Mouse (Mus musculus) neural tube, embryonic 12.5 days (tissue): Measurements from ENCODE around the gene Gm49396. TPM values are rescaled to one million over a fixed set of nuclear protein-coding genes. Genes with fewer than 3 reads are reported as not detected.

Experiments used
- ATAC-seq: fragments of 200-750 bp; cut with Nextera tagmentation; 2 replicates; pipeline ENCODE4 v1.8.0; 2017; ENCODE audit warnings: low read depth, mild to moderate bottlenecking, moderate TSS enrichment, moderate library complexity; ENCODE audit not compliant: low FRiP score
- H3K27ac ChIP-seq: fragments of 300-500 bp; sonication (generic); 2 replicates; pipeline ENCODE4 v1.5.1; 2016
- H3K27me3 ChIP-seq: fragments of 300-500 bp; sonication (generic); replicated peaks from 2 replicates; pipeline ENCODE4 v1.6.1; 2016; ENCODE audit warnings: mild to moderate bottlenecking
- H3K36me3 ChIP-seq: fragments of 300-500 bp; sonication (generic); 2 replicates; pipeline ENCODE4 v1.6.1; 2016; ENCODE audit warnings: mild to moderate bottlenecking
- H3K4me1 ChIP-seq: fragments of 300-500 bp; sonication (generic); 2 replicates; pipeline ENCODE4 v1.6.1; 2016
- H3K4me2 ChIP-seq: fragments of 300-500 bp; sonication (generic); replicated peaks from 2 replicates; pipeline ENCODE4 v1.6.1; 2016; ENCODE audit warnings: mild to moderate bottlenecking
- H3K4me3 ChIP-seq: fragments of 300-500 bp; sonication (generic); 2 replicates; pipeline ENCODE4 v1.5.1; 2016
- H3K9ac ChIP-seq: fragments of 300-500 bp; sonication (generic); 2 replicates; pipeline ENCODE4 v1.6.1; 2016; ENCODE audit warnings: mild to moderate bottlenecking
- H3K9me3 ChIP-seq: fragments of 300-500 bp; sonication (generic); 2 replicates; pipeline ENCODE4 v1.6.1; 2016; ENCODE audit warnings: mild to moderate bottlenecking
- whole genome bisulfite sequencing: fragments of 180-500 bp; shearing (Covaris S2); methylation state at CpG from one replicate; pipeline ENCODE4 v1.1.7; 2016; 5-methylcytosine and 5-hydroxymethylcytosine counted together
- polyA plus RNA-seq: library from polyadenylated mRNA; unstranded; fragments of >200 nt; fragmentation: Nextera tagmentation; extraction: Ambion mirVana; gene quantifications from 2 replicates; pipeline ENCODE4 v1.2.1, GENCODE M21; 2016

Gene Gm49396
- 16.2 and 17.1 TPM in 2 replicates for polyA plus RNA-seq

DNA sequence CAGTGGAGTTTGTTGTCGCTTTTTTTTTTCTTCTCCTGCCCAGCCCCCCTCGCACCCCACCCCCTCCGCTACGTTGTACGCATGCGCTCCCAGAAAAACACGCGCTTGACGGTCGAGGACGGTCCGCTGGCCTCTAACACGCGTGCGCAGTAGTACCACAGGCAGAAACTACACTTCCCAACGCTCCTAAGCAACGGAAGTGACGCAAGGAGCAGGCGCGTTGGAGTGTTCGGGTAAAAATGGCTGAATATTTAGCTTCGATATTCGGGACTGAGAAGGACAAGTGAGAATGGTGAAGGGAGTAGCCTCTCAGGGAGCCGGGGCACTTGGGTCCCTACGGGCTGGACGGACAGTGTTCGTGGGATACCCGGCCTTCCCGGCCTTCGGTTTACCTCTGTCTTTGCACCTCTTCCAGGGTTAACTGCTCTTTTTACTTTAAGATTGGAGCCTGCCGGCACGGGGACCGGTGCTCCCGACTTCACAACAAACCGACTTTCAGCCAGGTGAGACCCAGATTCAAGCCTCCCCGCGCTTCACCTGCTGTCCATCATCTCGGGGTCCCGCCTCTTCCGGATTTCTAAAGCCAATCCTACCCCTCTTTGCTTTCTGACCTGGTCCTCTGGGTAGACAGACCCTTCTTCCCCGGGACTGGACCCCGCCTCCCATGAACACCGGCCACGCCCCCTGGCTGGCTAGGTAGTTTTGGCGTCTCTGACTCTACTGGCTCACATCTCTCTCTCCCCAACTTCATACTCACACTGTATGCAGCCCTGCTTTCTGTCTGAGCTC is at the start of gene Gm49396, which contains the start of the genes U2af1l4 and Psenen:
Gene Gm49396, plus strand, starts transcription at position 228 of the 789 bp plus-strand sequence.
Gene U2af1l4, plus strand, starts transcription at position 185 of the 789 bp plus-strand sequence.
Gene Psenen, minus strand, starts transcription at position 511 of the 789 bp plus-strand sequence.
- no peaks in the 10 kb centered on the region for H3K9me3 ChIP-seq
- H3K9ac ChIP-seq: peak within 1 kb of the TSS; percentile 70
- WGBS: under 1% methylated on average over 45 of the region's 45 CpGs
- peak within 1 kb of the TSS; percentile 81 for H3K4me2 ChIP-seq
- peak within 1 kb of the TSS; percentile 74 for H3K4me3 ChIP-seq
- no peaks in the 10 kb centered on the region for H3K27me3 ChIP-seq
- peak within 1 kb of the TSS; percentile 75 for H3K27ac ChIP-seq
- H3K4me1 ChIP-seq: peaks cover 24% of the 10 kb centered on the region
- H3K36me3 ChIP-seq: peaks cover 29% of the 10 kb centered on the region
- ATAC-seq: peak; percentile 86

DNA sequence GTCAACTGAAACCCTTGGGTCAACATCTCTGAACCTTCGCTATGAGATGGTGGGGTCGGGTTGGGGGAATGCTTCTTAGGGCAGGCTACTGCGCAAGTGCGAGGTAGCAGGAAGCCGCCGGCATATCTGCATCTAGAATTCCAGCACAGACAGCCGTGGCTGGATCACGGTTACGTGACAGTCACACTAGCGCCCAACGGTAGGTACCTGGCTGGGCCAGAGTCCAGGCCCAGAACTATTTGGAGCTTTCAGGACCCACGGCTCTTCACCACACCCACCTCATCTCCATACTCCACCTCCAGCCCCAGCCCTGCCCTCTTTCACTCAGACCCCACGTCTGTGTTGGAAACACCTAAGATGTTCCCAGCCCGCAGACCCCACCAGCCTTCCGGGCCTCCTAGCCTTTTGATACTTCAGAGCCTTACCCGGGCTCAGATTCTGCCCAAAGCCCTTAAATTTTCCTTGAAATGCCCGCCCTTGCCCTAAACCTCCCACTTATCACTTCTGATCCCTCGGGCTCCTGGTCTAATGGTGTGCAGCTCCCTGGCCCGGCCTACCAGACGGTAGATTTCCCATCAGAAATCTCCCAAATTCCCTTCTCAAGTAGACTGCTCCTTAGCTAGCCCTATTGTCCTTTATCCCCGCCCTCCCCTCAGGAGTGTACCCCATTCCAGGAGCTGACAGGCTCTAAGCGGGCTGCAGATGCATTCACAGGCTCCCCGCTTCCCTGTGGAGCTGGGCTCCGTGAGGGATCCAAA is 48.0 kb upstream of the Gm49396 start:
- no peaks in the 10 kb centered on the region for H3K4me1 ChIP-seq
- no peak overlapping the region for H3K4me2 ChIP-seq
- peaks cover 5% of the 10 kb centered on the region; the same call in 1 of the 2 replicates for H3K27me3 ChIP-seq
- ATAC-seq: no peak
- no peak overlapping the region for H3K4me3 ChIP-seq
- WGBS: 62% methylated on average over 24 of the region's 24 CpGs
- no peak overlapping the region for H3K27ac ChIP-seq
- H3K9ac ChIP-seq: no peak overlapping the region
- H3K36me3 ChIP-seq: no peaks in the 10 kb centered on the region
- H3K9me3 ChIP-seq: no peaks in the 10 kb centered on the region

DNA sequence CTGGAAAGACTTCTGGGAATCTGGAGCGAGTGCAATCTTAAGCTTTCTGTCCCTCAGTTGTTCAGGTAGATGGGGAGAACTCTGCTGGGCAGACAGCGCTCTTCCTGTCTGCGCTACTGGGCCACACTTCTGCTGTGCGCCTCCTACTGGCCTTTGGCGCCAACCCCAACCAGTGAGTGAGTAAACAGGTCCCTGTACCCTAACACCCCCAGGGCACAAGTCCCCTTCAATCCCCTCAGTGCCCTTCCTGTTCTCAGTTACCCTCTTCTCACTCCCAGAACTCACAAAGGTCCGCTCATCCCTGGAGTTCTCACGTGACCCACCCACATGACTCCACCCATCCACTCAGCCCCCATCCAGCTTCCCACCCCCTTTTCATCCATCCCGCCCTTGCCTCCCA is 44.8 kb upstream of the Gm49396 start:
- no peak overlapping the region for H3K27ac ChIP-seq
- no peaks in the 10 kb centered on the region for H3K4me1 ChIP-seq
- peaks cover 13% of the 10 kb centered on the region for H3K36me3 ChIP-seq
- ATAC-seq: no peak
- no peak overlapping the region for H3K4me3 ChIP-seq
- H3K27me3 ChIP-seq: peaks cover 5% of the 10 kb centered on the region; the same call in 1 of the 2 replicates
- H3K9ac ChIP-seq: no peak overlapping the region
- no peak overlapping the region for H3K4me2 ChIP-seq
- no peaks in the 10 kb centered on the region for H3K9me3 ChIP-seq
- WGBS: 47% methylated on average over 8 of the region's 8 CpGs

DNA sequence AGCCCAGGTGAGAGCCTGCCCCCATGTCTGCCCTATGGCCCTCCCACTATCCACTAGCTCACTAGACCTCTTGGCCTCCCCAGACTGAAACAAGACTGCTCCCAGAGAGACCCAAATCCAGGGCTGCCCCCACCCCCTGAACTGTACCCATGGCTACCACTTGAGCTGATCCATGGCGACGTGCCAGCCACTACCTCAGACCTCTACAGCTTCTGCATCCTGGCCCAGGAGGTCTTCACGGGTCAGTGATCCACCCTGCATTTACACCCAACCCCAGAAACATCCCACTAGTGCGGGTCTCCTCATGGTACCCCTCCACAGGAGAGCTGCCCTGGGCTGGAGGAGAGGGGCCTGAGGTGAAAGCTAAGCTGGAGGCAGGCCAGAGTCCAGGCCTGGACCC is 42.7 kb upstream of the Gm49396 start:
- no peak overlapping the region for H3K4me3 ChIP-seq
- H3K36me3 ChIP-seq: peaks cover 33% of the 10 kb centered on the region
- H3K4me1 ChIP-seq: peaks cover 5% of the 10 kb centered on the region; the same call in 1 of the 2 replicates
- H3K9me3 ChIP-seq: no peaks in the 10 kb centered on the region
- WGBS: 72% methylated on average over 4 of the region's 4 CpGs
- no peak overlapping the region for H3K9ac ChIP-seq
- no peak overlapping the region for H3K27ac ChIP-seq
- ATAC-seq: no peak
- H3K27me3 ChIP-seq: peaks cover 4% of the 10 kb centered on the region; the same call in 1 of the 2 replicates
- H3K4me2 ChIP-seq: no peak overlapping the region

DNA sequence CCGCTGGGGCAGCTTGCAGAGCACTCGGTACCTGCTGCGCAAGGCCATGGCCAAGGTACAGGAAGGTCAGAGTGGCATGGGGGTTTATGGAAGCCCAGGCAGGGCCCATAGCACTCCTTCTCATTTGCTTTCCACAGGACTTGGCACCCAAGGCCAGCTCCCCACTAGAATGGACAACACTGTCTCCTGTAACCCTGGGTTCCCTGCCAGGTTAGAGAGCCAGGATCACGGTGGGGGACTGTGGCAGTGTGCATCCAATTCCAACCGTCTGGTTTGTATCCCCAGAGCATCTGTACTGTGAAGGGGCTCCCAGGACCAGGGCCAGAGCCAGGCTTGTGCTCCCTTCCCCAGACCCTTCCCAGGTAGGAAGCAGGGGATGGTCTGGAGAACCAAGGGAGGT is 42.3 kb upstream of the Gm49396 start:
- Histone ChIP-seq H3K9me3 (no peaks in the 10 kb centered on the region), H3K27me3 (no peaks in the 10 kb centered on the region), H3K36me3 (peaks cover 38% of the 10 kb centered on the region), H3K4me1 (peaks cover 5% of the 10 kb centered on the region; the same call in 1 of the 2 replicates), H3K4me2 (no peak overlapping the region), H3K4me3 (no peak overlapping the region), H3K9ac (no peak overlapping the region), H3K27ac (0 out of 2 replicates have a peak overlapping the region, but pooled peaks have one; percentile 27)
- 81% methylated on average over 5 of the region's 5 CpGs for WGBS
- no peak for ATAC-seq

DNA sequence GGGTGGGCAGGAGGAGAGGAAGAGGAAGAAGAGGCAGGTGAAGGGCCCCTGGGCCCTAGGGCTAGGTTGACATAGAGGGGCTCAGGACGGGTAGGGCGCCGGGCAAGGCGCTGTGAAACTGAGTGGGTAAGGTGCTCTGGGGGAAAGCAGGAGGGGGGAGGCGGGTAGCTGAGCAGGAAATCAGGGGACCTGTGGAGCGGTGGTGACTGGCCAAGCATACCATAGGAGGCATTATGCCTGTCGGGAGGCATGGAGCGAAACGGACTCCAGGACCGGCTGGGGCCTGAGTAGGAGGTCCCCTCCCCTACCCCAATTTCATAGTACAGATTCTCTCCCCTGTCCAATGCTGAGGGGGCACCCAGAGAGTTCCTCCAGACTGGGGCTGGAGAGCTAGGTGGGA is 40.3 kb upstream of the Gm49396 start:
- peaks cover 14% of the 10 kb centered on the region for H3K4me1 ChIP-seq
- peaks cover 58% of the 10 kb centered on the region for H3K36me3 ChIP-seq
- ATAC-seq: no peak
- no peaks in the 10 kb centered on the region for H3K27me3 ChIP-seq
- no peak overlapping the region for H3K4me3 ChIP-seq
- 77% methylated on average over 10 of the region's 10 CpGs for WGBS
- H3K27ac ChIP-seq: no peak overlapping the region
- no peaks in the 10 kb centered on the region for H3K9me3 ChIP-seq
- H3K9ac ChIP-seq: no peak overlapping the region
- no peak overlapping the region for H3K4me2 ChIP-seq

DNA sequence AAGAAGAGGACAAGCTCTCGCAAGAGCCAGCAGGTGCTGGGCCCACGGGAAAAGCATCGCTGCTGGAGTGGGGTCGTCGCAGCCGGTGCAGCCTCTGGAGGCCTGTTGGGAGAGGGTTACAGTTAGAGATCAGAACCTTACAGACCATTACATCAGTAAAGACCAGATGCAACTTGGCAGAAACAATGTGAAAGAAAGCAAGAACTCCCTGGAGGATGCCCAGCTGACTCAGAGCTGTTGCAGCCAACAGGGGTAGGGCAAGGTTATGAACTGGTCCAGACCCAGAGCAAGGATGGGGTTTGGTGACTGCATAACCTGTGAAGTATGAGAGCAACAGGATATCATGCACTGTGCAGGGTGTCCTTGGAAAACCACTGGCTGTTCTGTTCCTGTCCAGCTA is 38.7 kb upstream of the Gm49396 start:
- Histone ChIP-seq H3K36me3 (peaks cover 74% of the 10 kb centered on the region), H3K27ac (no peak overlapping the region), H3K4me1 (peaks cover 14% of the 10 kb centered on the region), H3K4me3 (no peak overlapping the region), H3K27me3 (no peaks in the 10 kb centered on the region), H3K4me2 (no peak overlapping the region), H3K9me3 (no peaks in the 10 kb centered on the region), H3K9ac (no peak overlapping the region)
- ATAC-seq: no peak
- 84% methylated on average over 6 of the region's 6 CpGs for WGBS

DNA sequence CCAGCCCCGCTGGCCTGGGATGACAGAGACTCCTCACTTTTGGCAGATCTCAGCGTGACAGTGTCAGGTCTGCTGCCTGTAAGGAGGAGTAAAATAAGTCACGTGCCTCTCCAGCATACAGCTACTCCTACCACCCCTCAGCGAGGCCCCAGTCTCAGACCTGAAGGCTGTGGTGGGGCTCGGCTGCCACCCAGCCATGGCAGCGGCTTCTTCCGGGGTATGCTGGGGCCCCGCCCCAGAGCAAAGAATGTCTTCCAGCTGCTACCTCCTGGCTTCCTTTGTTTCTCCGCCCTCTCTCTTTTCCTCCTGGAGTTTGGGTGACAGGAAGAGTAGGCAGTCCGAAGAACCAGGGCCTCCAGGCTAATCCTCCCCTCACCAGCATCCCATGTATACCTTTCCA is 37.2 kb upstream of the Gm49396 start:
- H3K36me3 ChIP-seq: peaks cover 89% of the 10 kb centered on the region
- 32% methylated on average over 10 of the region's 10 CpGs for WGBS
- H3K27me3 ChIP-seq: no peaks in the 10 kb centered on the region
- H3K9ac ChIP-seq: peak overlapping the region; percentile 26; the same call in 1 of the 2 replicates
- no peak overlapping the region for H3K4me3 ChIP-seq
- peaks cover 14% of the 10 kb centered on the region for H3K4me1 ChIP-seq
- H3K4me2 ChIP-seq: 0 out of 2 replicates have a peak overlapping the region, but pooled peaks have one; percentile 12
- no peak for ATAC-seq
- no peak overlapping the region for H3K27ac ChIP-seq
- no peaks in the 10 kb centered on the region for H3K9me3 ChIP-seq

DNA sequence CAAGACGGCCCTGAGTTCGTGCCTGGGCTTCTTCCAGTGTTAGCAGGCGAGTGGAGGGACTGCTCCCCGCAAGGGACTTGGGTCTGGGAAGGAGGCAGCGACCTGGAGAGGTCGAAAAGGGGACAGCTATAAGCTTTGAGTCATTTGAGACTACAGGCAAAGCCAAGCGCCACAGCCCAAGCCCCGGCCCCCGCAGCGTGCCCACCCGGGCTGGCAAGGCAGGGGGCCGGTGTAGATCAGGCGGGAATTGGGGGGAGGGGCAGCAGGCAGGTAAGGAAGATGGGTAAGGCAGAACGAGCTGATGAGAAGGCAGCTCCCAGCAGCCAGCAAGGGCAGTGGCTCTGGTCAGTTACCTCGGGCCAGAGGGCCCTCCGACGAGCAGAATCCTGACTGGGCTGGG is 36.7 kb upstream of the Gm49396 start:
- no peak for ATAC-seq
- Histone ChIP-seq H3K4me1 (peaks cover 17% of the 10 kb centered on the region), H3K9ac (peak overlapping the region; percentile 26; the same call in 1 of the 2 replicates), H3K27ac (no peak overlapping the region), H3K4me2 (0 out of 2 replicates have a peak overlapping the region, but pooled peaks have one; percentile 12), H3K9me3 (no peaks in the 10 kb centered on the region), H3K36me3 (peaks cover 93% of the 10 kb centered on the region), H3K4me3 (no peak overlapping the region), H3K27me3 (no peaks in the 10 kb centered on the region)
- WGBS: 27% methylated on average over 17 of the region's 17 CpGs

DNA sequence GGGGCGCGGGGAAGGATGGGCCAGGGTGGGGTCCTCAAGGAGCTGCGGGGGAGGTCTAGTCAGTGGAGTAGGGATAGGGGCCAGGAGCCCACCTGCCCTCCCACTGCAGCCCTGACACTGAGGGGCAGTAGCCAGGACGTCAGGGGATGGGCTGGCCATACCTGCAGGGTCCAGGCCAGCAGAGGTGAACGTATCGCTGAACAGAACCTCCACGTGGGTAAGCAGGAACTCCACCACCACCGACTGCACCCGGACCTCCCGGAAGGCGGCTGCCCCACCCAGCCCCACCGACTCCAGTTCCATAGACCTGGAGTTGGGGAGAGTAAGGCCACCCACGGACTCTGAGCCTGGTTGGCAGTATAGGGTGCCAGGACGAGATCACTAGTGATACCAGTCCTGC is 36.2 kb upstream of the Gm49396 start:
- peaks cover 23% of the 10 kb centered on the region for H3K4me1 ChIP-seq
- no peaks in the 10 kb centered on the region for H3K9me3 ChIP-seq
- peak; percentile 36; the same call in 1 of the 2 replicates for ATAC-seq
- H3K4me2 ChIP-seq: 0 out of 2 replicates have a peak overlapping the region, but pooled peaks have one; percentile 12
- no peak overlapping the region for H3K4me3 ChIP-seq
- H3K27me3 ChIP-seq: no peaks in the 10 kb centered on the region
- peaks cover 99% of the 10 kb centered on the region for H3K36me3 ChIP-seq
- no peak overlapping the region for H3K27ac ChIP-seq
- 0 out of 2 replicates have a peak overlapping the region, but pooled peaks have one; percentile 26 for H3K9ac ChIP-seq
- WGBS: 76% methylated on average over 14 of the region's 14 CpGs

DNA sequence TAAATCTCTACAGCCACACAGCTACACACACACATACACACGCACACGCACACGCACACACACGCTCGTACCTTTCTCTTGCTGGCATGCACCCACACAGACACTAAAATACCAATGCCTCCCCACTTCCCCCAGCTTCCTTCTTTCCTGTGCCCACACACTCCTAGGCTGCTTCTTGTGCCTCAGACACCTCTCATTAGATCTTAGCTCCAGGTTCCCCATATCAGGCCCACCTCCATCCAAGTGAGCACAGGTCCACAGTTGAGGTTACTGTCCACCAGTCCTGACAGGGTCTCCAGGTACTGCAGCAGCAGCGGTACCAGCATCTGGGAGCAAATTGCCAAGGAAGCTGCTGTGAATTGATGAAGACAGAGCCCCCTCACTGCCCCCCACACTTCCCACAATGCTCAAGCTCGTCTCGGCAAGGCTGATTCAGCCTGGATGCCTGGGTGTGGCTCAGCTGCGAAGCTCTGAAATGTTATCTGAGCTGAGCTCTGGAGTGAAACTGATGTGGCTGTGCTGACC is 31.8 kb upstream of the Gm49396 start:
- H3K4me1 ChIP-seq: peaks cover 39% of the 10 kb centered on the region
- H3K4me3 ChIP-seq: no peak overlapping the region
- 90% methylated on average over 9 of the region's 9 CpGs for WGBS
- no peak overlapping the region for H3K27ac ChIP-seq
- H3K4me2 ChIP-seq: peak overlapping the region; percentile 81
- no peaks in the 10 kb centered on the region for H3K27me3 ChIP-seq
- peaks cover 67% of the 10 kb centered on the region for H3K36me3 ChIP-seq
- ATAC-seq: no peak
- H3K9me3 ChIP-seq: no peaks in the 10 kb centered on the region
- H3K9ac ChIP-seq: peak overlapping the region; percentile 41; the same call in 1 of the 2 replicates

DNA sequence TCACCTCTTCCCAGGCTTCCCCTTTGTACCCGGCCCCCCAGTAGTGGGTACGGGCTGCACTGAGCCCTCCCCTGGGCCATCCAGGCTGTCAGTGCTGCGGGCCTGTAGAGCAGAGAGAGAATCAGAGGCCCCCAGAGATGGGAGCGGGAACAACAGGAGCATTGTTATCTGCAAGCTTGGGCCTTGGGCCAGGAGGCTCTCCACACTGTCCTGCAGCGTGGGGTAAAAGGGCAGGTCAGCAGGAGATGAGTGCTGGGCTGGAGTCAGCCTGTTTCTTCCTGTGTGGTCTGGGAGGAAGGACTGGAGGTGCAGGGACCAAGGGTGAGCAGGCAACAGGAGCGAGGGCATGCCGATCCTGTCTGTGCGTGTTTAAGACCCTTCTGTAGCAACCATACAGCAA is 30.2 kb upstream of the Gm49396 start:
- Histone ChIP-seq H3K27ac (no peak overlapping the region), H3K4me2 (peak overlapping the region; percentile 81), H3K27me3 (no peaks in the 10 kb centered on the region), H3K36me3 (peaks cover 51% of the 10 kb centered on the region), H3K4me3 (peak overlapping the region; percentile 78), H3K4me1 (peaks cover 33% of the 10 kb centered on the region), H3K9me3 (no peaks in the 10 kb centered on the region), H3K9ac (peak overlapping the region; percentile 87)
- ATAC-seq: no peak
- 11% methylated on average over 8 of the region's 8 CpGs for WGBS
